Mouse (Mus musculus): ENCODE results near the gene Dock10.

GRCm38 (mm10) chr1:80633536-80633935, 124.8 kb downstream of the Dock10 start:
- TF ChIP-seq CTCF (IDR thresholded peaks at IDR 0.05; ENCODE audit: low read depth, low read length) (no peak), POLR2A (IDR thresholded peaks at IDR 0.05; ENCODE audit: borderline replicate concordance, low read depth, low read length) (no peak)

All from bone marrow macrophage, adult 2 months (primary cell).